ENCODE assay signal across 9 mouse cellular contexts in genomic region chr13:120096241-120096937, GRCm38 (mm10). TPM values are rescaled to one million over a fixed set of nuclear protein-coding genes. Genes with fewer than 3 reads are reported as not detected.
DNase-seq lines count a peak whose midpoint lies in the region; ATAC-seq and TF ChIP-seq lines count a peak whose summit lies in the region.
"Not testable (repeated sequence)": the region's sequence is repeated elsewhere in the genome, so short reads cannot be mapped to it uniquely, and the experiment has no call there.
"Had no signal": no experiment of that assay in that cellular context is flagged by ENCODE, and none has a peak within 500 bp of the region (broad histone marks: within the 10 kb centered on the region; RNA-seq: fewer than 3 reads in every experiment).

No protein-coding gene starts in this region.

- ATAC-seq in CD4-positive, CD25-positive, alpha-beta regulatory T cell, adult 4 months, result peak; percentile 59
- peak; percentile 77 for ATAC-seq in forebrain, embryonic 16.5 days
- peak; percentile 86 for ATAC-seq in hindbrain, embryonic 11.5 days (ENCODE audit: low FRiP score)
- ATAC-seq in kidney, embryonic 16.5 days (ENCODE audit: low FRiP score, low TSS enrichment), result peak; percentile 82
- ATAC-seq in liver, embryonic 16.5 days (ENCODE audit: low read depth), result 0 out of 2 replicates have a peak, but pooled peaks have one; percentile 27
- ATAC-seq in midbrain, embryonic 14.5 days (ENCODE audit: low FRiP score, low TSS enrichment), result peak; percentile 67

- H3K4me2 ChIP-seq in forebrain, embryonic 16.5 days (ENCODE audit: low read length); hindbrain, embryonic 11.5 days (replicated peaks; ENCODE audit: low read depth, low read length); midbrain, embryonic 14.5 days (ENCODE audit: low read length): not testable (repeated sequence)
- H3K4me2 ChIP-seq in kidney, embryonic 16.5 days (replicated peaks; ENCODE audit: low read depth, low read length), result peak overlapping the region; percentile 33
- peak overlapping the region; percentile 41; the same call in 1 of the 2 replicates for H3K4me2 ChIP-seq in liver, embryonic 16.5 days (ENCODE audit: low read depth, low read length)

- not testable (repeated sequence) for H3K4me1 ChIP-seq in forebrain, embryonic 16.5 days (replicated peaks; ENCODE audit: control insufficient read depth, insufficient read depth, low read length); hindbrain, embryonic 11.5 days (replicated peaks; ENCODE audit: control insufficient read depth, insufficient read depth, low read length); kidney, embryonic 16.5 days (ENCODE audit: insufficient read depth, low read length); liver, embryonic 16.5 days (ENCODE audit: control insufficient read depth, low read depth, low read length); midbrain, embryonic 14.5 days (ENCODE audit: control insufficient read depth, insufficient read depth, low read length); small intestine, adult 2 months (ENCODE audit: control insufficient read depth, insufficient read depth, insufficient read length, low read length)

- TF ChIP-seq POLR2A in small intestine, adult 2 months (IDR thresholded peaks at IDR 0.05; ENCODE audit: low read depth, low read length), result not testable (repeated sequence)

- TF ChIP-seq CTCF in small intestine, adult 2 months (IDR thresholded peaks at IDR 0.05; ENCODE audit: extremely low read depth, insufficient read length, insufficient replicate concordance, low read depth, low read length), result not testable (repeated sequence)

- WGBS in forebrain, embryonic 16.5 days, result under 1% methylated on average over 23 of the region's 38 CpGs
- WGBS in hindbrain, embryonic 11.5 days, result under 1% methylated on average over 25 of the region's 38 CpGs
- under 1% methylated on average over 24 of the region's 38 CpGs for WGBS in kidney, embryonic 16.5 days
- under 1% methylated on average over 25 of the region's 38 CpGs for WGBS in liver, embryonic 16.5 days (ENCODE audit: insufficient replicate concordance)
- under 1% methylated on average over 25 of the region's 38 CpGs for WGBS in midbrain, embryonic 14.5 days
- 1% methylated on average over 26 of the region's 38 CpGs for WGBS in small intestine, adult 2 months

- not testable (repeated sequence) for H3K27me3 ChIP-seq in forebrain, embryonic 16.5 days (replicated peaks; ENCODE audit: control insufficient read depth, insufficient read depth, low read length); hindbrain, embryonic 11.5 days (ENCODE audit: control insufficient read depth, insufficient read depth, low read length); kidney, embryonic 16.5 days (ENCODE audit: insufficient read depth, low read length); liver, embryonic 16.5 days (ENCODE audit: control insufficient read depth, insufficient read depth, low read depth, low read length); midbrain, embryonic 14.5 days (ENCODE audit: control insufficient read depth, insufficient read depth, low read length); small intestine, adult 2 months (ENCODE audit: control insufficient read depth, insufficient read depth, low read length)

- not testable (repeated sequence) for H3K36me3 ChIP-seq in forebrain, embryonic 16.5 days (ENCODE audit: control insufficient read depth, insufficient read depth); hindbrain, embryonic 11.5 days (ENCODE audit: control insufficient read depth, insufficient read depth, low read length); kidney, embryonic 16.5 days (ENCODE audit: insufficient read depth, low read length); liver, embryonic 16.5 days (ENCODE audit: control insufficient read depth, insufficient read depth); midbrain, embryonic 14.5 days (ENCODE audit: control insufficient read depth, insufficient read depth, low read length); small intestine, adult 2 months (ENCODE audit: control insufficient read depth, insufficient read depth, low read length)

- H3K9ac ChIP-seq in forebrain, embryonic 16.5 days (replicated peaks; ENCODE audit: low read depth, low read length); hindbrain, embryonic 11.5 days (ENCODE audit: low read depth, low read length); kidney, embryonic 16.5 days (replicated peaks; ENCODE audit: low read length); liver, embryonic 16.5 days (ENCODE audit: low read depth, low read length); midbrain, embryonic 14.5 days (replicated peaks; ENCODE audit: low read length): not testable (repeated sequence)

- H3K9me3 ChIP-seq in forebrain, embryonic 16.5 days (ENCODE audit: control insufficient read depth, low read length); hindbrain, embryonic 11.5 days (ENCODE audit: control insufficient read depth, low read length); kidney, embryonic 16.5 days (ENCODE audit: low read length); liver, embryonic 16.5 days (replicated peaks; ENCODE audit: control insufficient read depth, low read length); midbrain, embryonic 14.5 days (ENCODE audit: control insufficient read depth, low read length): not testable (repeated sequence)

- not testable (repeated sequence) for H3K27ac ChIP-seq in forebrain, embryonic 16.5 days (ENCODE audit: low read length); hindbrain, embryonic 11.5 days (ENCODE audit: low read depth, low read length); kidney, embryonic 16.5 days (ENCODE audit: low read length); liver, embryonic 16.5 days (ENCODE audit: low read length); midbrain, embryonic 14.5 days (replicated peaks; ENCODE audit: low read depth, low read length); small intestine, adult 2 months (ENCODE audit: insufficient read depth, low read depth, low read length)

- not testable (repeated sequence) for H3K4me3 ChIP-seq in forebrain, embryonic 16.5 days (replicated peaks; ENCODE audit: low read length); hindbrain, embryonic 11.5 days (ENCODE audit: low read depth, low read length); liver, embryonic 16.5 days (ENCODE audit: low read depth, low read length); midbrain, embryonic 14.5 days (replicated peaks; ENCODE audit: low read depth, low read length)
- peak overlapping the region; percentile 23; the same call in 1 of the 2 replicates for H3K4me3 ChIP-seq in kidney, embryonic 16.5 days (ENCODE audit: low read length)
- H3K4me3 ChIP-seq in small intestine, adult 2 months (ENCODE audit: low read depth, low read length), result peak overlapping the region; percentile 31

- peak; percentile 3 for DNase-seq in embryo, embryonic 10.5 days (ENCODE audit: low spot score)
- DNase-seq in hindbrain, embryonic 11.5 days (ENCODE audit: low spot score), result peak; percentile 19
- DNase-seq in midbrain, embryonic 14.5 days, result peak; percentile 12

RNA-seq across cellular contexts. Expression of gene Gm20767, which starts 43.7 kb away (rescaled TPM):
- not detected for polyA plus RNA-seq in CD4-positive, CD25-positive, alpha-beta regulatory T cell, adult 4 months (2017; shearing (Covaris generic))
- not detected in 2 replicates for polyA plus RNA-seq in forebrain, embryonic 16.5 days (2015; fragmentation: Nextera tagmentation; extraction: Ambion mirVana)
- polyA plus RNA-seq in hindbrain, embryonic 11.5 days (2014; fragmentation: Nextera tagmentation; extraction: Ambion mirVana), result not detected in 2 replicates
- polyA plus RNA-seq in kidney, embryonic 16.5 days (2015; fragmentation: Nextera tagmentation; extraction: Ambion mirVana), result not detected in 2 replicates
- not detected in 2 replicates for polyA plus RNA-seq in liver, embryonic 16.5 days (2015; fragmentation: Nextera tagmentation; extraction: Ambion mirVana)
- not detected in 2 replicates for polyA plus RNA-seq in midbrain, embryonic 14.5 days (2014; fragmentation: Nextera tagmentation; extraction: Ambion mirVana)
- polyA plus RNA-seq in small intestine, adult 2 months (2012; rRNA removed), result not detected in 2 replicates
- polyA plus RNA-seq: kidney, adult 2 months had no signal

RNA-seq across cellular contexts. Expression of gene Gm21188, which starts 44.4 kb away (rescaled TPM):
- under 1 TPM; 0.24 TPM for polyA plus RNA-seq in CD4-positive, CD25-positive, alpha-beta regulatory T cell, adult 4 months (2017; shearing (Covaris generic))
- not detected in 2 replicates for polyA plus RNA-seq in forebrain, embryonic 16.5 days (2015; fragmentation: Nextera tagmentation; extraction: Ambion mirVana)
- not detected in 2 replicates for polyA plus RNA-seq in hindbrain, embryonic 11.5 days (2014; fragmentation: Nextera tagmentation; extraction: Ambion mirVana)
- not detected in 2 replicates for polyA plus RNA-seq in kidney, embryonic 16.5 days (2015; fragmentation: Nextera tagmentation; extraction: Ambion mirVana)
- polyA plus RNA-seq in liver, embryonic 16.5 days (2015; fragmentation: Nextera tagmentation; extraction: Ambion mirVana), result 0.34 and 0.50 TPM in 2 replicates
- polyA plus RNA-seq in midbrain, embryonic 14.5 days (2014; fragmentation: Nextera tagmentation; extraction: Ambion mirVana), result not detected in 2 replicates
- polyA plus RNA-seq in small intestine, adult 2 months (2012; rRNA removed), result 0.05 and 0.17 TPM in 2 replicates

Comparison
In these comparisons a context has a peak if more than half of its experiments do, and no peak if none do; other contexts are left out.
1. ATAC-seq: peak in every context shown above with its lines; median percentile 86 in hindbrain, embryonic 11.5 days; 82 in kidney, embryonic 16.5 days; 77 in forebrain, embryonic 16.5 days; 67 in midbrain, embryonic 14.5 days; 59 in CD4-positive, CD25-positive, alpha-beta regulatory T cell, adult 4 months; 27 in liver, embryonic 16.5 days.